Mouse (Mus musculus): ENCODE results near the gene Mterf1a.
A peak's percentile ranks its signal among the peaks of the same experiment; 100 is the strongest.
"Not testable (repeated sequence)": the region's sequence is repeated elsewhere in the genome, so short reads cannot be mapped to it uniquely, and the experiment has no call there.

The Mterf1a gene

GRCm38 (mm10) chr5:3893459-3894293, at the start of gene Mterf1a:
Mterf1a (minus strand) TSS chr5:3893933.
- DNase-seq (ENCODE audit: inconsistent age in 2 of 2, low spot score in 1 of 2): peak; percentile 41 to 77

DNA sequence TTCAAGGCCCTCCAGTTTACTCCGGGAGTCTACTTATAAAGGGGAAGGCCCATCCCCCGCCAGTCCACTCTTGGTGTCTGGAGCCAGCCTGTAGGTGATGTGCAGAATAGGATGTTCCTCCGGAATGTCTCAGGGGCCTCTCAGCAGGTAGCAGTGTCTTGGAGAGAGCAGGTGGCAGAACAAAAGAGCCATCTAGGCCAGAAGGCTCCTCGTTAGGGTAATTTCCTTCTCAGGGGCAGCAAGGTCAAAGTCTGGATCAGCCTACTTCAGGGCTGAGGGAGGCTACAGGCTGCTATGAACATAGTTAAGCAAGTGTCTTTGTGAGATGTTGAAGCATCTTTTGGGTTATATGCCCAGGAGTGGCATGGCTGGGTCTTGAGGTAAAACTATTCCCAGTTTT, 49.4 kb upstream of the Mterf1a start:
- DNase-seq (ENCODE audit: inconsistent age in 2 of 2, low spot score in 1 of 2): not testable (repeated sequence)

DNA sequence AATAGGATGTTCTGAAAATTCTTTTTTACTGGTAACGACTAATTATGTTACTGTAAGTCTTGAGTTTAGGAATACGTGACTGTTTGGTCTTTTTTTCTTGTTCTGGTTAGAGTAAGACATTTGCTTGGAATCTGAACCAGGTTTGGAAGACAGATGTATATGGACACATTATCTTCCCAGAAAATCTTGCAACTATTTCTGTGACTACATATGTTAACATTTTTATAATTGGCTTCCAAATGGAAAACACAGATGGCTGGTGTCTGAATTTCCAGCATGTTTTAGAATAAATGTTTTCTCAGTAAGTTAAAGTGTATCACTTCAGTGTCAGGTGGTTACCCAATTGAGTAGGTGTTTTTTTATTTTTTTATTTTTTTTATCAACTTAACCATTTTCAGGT, 47.5 kb upstream of the Mterf1a start:
- no peak for DNase-seq (ENCODE audit: inconsistent age in 2 of 2, low spot score in 1 of 2)

- no peak for DNase-seq (ENCODE audit: inconsistent age in 2 of 2, low spot score in 1 of 2)
Observed at GRCm38 (mm10) chr5:3939335-3939734, 45.6 kb upstream of the Mterf1a start.

DNA sequence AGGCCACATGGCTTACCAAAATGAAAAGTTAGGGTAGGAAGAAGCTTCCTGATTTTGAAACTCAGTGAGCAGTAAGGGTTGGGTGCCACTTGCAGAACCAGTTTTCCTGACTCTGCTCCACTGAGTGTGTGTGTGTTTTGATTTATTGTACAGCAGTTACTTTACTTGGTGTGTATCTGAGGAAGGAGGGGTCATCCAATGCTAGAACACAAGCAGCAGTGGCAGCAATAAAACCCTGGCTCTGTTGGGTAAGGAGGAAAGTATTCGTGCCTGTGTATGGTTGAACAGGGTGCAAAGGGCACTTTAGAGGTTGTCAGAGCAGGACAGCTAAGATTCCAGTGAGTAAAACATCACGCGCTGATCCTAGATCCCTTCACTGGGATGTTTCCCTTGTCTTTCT, 45.2 kb upstream of the Mterf1a start:
- no peak for DNase-seq (ENCODE audit: inconsistent age in 2 of 2, low spot score in 1 of 2)

DNA sequence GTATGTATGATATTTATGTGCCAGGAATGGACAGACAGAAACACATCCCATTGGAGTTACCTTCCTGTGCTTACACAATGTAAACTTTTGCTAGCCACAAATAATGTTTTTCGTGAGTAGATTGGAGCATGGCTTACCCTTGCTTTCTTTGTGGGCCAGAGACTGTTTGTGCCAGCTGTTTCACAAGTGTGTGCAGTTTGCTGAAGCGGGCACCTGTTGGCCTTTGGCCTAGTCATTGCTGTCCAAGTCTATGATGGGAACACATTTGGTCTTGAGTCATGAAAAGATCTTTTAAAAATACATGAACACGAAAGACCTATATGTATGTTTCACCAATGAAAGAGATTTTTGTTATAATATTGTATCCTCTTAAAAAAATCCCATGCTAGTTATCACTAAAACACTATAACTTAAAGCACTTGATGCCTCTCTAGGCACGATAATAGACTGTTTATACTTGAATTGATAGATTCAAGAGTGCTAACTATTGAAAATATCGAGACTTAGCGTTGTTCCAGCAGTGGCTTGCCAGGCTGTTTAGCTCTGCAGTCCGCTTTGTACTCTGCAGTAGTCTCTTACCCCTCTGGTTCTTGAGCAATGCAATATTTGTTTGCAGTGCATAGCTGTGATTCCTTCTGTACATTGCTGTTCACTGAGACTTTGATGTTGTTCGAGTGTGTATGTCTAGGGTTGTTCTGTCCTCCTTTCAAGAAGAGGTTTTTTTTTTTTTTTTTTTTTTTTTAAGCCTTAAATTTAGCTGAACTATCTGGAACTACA, 42.2 kb upstream of the Mterf1a start:
- peak in 1 of 2 experiments; percentile 37 for DNase-seq (ENCODE audit: inconsistent age in 2 of 2, low spot score in 1 of 2)

DNA sequence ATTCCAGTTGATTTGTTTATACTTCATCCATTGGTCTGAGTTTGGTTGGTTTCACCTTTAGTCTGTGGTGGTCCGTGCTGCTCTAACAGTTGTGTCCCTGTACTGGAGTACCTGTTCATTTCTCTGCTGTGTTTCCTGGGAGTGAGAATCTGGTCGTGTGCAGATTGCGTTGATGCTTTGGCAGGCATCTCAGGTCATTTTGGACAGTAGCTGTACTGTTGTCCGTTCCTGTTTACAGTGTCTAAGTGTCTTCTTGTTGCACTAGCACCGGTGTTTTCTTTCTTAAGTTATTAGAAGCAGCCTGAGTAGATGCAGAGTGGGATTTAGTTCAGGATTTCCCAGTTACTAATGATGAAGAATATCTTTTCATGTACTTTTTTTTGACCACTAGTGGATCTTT, 41.5 kb upstream of the Mterf1a start:
- DNase-seq (ENCODE audit: inconsistent age in 2 of 2, low spot score in 1 of 2): peak in 1 of 2 experiments; percentile 14

DNA sequence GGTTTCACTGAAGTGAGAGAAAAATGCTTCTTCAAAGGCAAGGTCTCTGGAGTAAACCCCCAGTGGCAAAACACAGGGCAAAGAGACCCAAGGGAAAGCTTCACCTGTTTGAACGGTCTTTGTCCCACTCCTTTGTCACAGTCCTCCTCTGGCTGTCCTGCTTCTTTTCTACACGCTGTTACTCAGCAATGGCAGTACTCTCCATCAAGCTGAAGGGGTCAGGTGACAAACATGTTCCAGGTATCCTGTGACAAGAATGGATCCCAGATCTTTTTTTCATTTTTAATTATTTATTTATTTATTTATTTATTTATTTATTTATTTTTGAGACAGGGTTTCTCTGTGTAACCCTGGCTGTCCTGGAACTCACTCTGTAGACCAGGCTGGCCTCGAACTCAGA, 39.8 kb upstream of the Mterf1a start:
- DNase-seq (ENCODE audit: inconsistent age in 2 of 2, low spot score in 1 of 2): no peak

- no peak for DNase-seq (ENCODE audit: inconsistent age in 2 of 2, low spot score in 1 of 2)
Observed at GRCm38 (mm10) chr5:3931636-3932035, 37.9 kb upstream of the Mterf1a start.

DNA sequence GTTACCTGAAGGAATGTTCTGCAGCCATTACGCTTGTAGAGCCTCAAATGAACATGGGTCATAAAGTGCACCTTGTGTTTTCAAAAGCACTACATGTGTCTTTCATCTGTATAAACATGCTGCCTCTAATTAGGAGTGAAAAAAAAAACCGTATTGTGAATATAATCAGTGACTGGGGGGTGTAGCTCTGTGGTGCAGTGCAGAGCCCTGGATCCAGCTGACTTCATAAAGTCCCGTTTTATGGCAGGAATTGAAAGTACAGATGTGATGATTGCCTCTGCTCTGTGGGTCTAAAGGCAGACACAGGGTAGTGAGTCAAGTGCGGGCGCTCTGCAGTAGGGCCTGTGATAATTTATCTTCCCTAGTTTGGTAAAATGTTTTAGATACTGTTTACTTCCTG, 37.0 kb upstream of the Mterf1a start:
- no peak for DNase-seq (ENCODE audit: inconsistent age in 2 of 2, low spot score in 1 of 2)

- peak; percentile 32 to 77 for DNase-seq (ENCODE audit: inconsistent age in 2 of 2, low spot score in 1 of 2)
Observed at GRCm38 (mm10) chr5:3928690-3929046, 34.9 kb upstream of the Mterf1a start.

GRCm38 (mm10) chr5:3927801-3928689, 34.3 kb upstream of the Mterf1a start, which contains the start of gene Akap9:
Akap9 (plus strand) TSS chr5:3928054.
- DNase-seq (ENCODE audit: inconsistent age in 2 of 2, low spot score in 1 of 2): peak; percentile 80 to 94

DNA sequence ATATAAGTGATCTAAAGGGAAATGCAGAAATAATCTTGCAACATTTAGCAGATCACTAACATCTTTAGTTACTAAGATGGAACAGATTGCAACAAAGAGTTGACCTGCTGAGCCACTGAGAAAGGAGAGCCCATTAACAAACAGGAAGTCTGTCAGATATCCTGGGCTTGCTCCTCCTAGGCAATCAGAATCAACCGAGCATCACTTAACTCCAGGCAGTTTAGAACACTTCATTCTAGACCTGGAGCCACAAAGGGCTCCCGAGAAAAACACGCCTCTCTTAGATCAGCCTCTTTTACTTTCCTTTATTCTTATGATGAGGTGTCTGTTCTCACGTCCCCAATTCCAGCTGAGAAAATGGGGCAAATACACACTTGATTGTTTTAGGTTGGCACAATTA, 32.9 kb upstream of the Mterf1a start:
- DNase-seq (ENCODE audit: inconsistent age in 2 of 2, low spot score in 1 of 2): no peak

- no peak for DNase-seq (ENCODE audit: inconsistent age in 2 of 2, low spot score in 1 of 2)
Observed at GRCm38 (mm10) chr5:3922350-3922749, 28.6 kb upstream of the Mterf1a start.

DNA sequence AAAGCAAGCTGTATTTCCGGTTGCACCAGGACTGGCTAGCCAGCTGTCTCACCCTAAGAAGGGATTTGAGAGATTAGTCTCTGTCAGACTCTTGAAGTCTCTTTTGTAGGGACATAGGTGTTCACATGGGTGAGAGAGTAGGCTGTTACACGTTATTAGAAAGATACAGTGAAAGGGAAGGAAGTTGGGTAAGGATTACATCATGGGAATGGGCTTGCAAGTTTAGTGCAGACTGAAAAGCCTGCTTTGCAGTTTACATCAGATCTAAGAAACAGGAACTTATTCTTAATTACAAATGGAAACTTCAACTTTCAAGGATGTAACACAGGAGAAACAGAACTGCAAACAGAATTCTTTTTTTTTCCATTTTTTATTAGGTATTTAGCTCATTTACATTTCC, 11.7 kb upstream of the Mterf1a start:
- no peak for DNase-seq (ENCODE audit: inconsistent age in 2 of 2, low spot score in 1 of 2)

DNA sequence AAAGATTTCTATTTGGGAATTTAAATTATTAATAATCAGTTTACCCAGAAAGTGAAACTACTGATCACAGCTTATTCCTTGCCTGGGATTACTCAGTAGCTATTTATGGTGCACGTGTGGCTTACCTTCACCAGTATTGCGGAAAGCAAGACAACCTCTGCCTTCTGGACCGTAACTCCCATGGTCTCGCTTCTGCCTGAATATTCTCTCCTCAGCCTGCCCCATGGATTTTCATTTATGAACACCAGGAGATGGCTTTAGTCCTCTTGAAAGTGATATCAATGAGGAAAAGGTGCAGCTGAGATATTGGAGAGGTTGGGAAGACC, 524 bp upstream of the Mterf1a start:
- not testable (repeated sequence) for DNase-seq (ENCODE audit: inconsistent age in 2 of 2, low spot score in 1 of 2)

GRCm38 (mm10) chr5:3889201-3889600, 4.5 kb downstream of the Mterf1a start:
- DNase-seq (ENCODE audit: inconsistent age in 2 of 2, low spot score in 1 of 2): no peak

GRCm38 (mm10) chr5:3886862-3887261, 6.9 kb downstream of the Mterf1a start:
- not testable (repeated sequence) for DNase-seq (ENCODE audit: inconsistent age in 2 of 2, low spot score in 1 of 2)

- no peak for DNase-seq (ENCODE audit: inconsistent age in 2 of 2, low spot score in 1 of 2)
Observed at GRCm38 (mm10) chr5:3873485-3873884, 20.2 kb downstream of the Mterf1a start.

- peak in 1 of 2 experiments; percentile 14 for DNase-seq (ENCODE audit: inconsistent age in 2 of 2, low spot score in 1 of 2)
Observed at GRCm38 (mm10) chr5:3872348-3872747, 21.4 kb downstream of the Mterf1a start.

- peak; percentile 20 to 72 for DNase-seq (ENCODE audit: inconsistent age in 2 of 2, low spot score in 1 of 2)
Observed at GRCm38 (mm10) chr5:3870161-3870560, 23.6 kb downstream of the Mterf1a start.
